Mouse (Mus musculus) limb, embryonic 12.5 days (tissue): ENCODE data around the gene Itgb2l. TPM values are rescaled to one million over a fixed set of nuclear protein-coding genes. Genes with fewer than 3 reads are reported as not detected.
"Not testable (repeated sequence)": the region's sequence is repeated elsewhere in the genome, so short reads cannot be mapped to it uniquely, and the experiment has no call there.

ENCODE experiments used
- ATAC-seq: fragments of 200-750 bp; cut with Nextera tagmentation; 2 replicates; pipeline ENCODE4 v1.8.0; 2017; ENCODE audit warnings: low read depth, moderate TSS enrichment; ENCODE audit not compliant: insufficient number of reproducible peaks, insufficient read depth, low FRiP score, low TSS enrichment
- H3K27ac ChIP-seq: fragments of 300-500 bp; sonication (generic); 2 replicates; pipeline ENCODE4 v1.5.1; 2016; ENCODE audit warnings: mild to moderate bottlenecking, moderate library complexity
- H3K27me3 ChIP-seq: fragments of 300-500 bp; sonication (generic); 2 replicates; pipeline ENCODE4 v1.6.1; 2016; ENCODE audit warnings: mild to moderate bottlenecking, moderate library complexity
- H3K36me3 ChIP-seq: fragments of 300-500 bp; sonication (generic); 2 replicates; pipeline ENCODE4 v1.6.1; 2016; ENCODE audit warnings: mild to moderate bottlenecking, moderate library complexity
- H3K4me1 ChIP-seq: fragments of 300-500 bp; sonication (generic); replicated peaks from 2 replicates; pipeline ENCODE4 v1.6.1; 2016
- H3K4me2 ChIP-seq: fragments of 300-500 bp; sonication (generic); 2 replicates; pipeline ENCODE4 v1.6.1; 2016; ENCODE audit warnings: mild to moderate bottlenecking, moderate library complexity
- H3K4me3 ChIP-seq: fragments of 300-500 bp; sonication (generic); replicated peaks from 2 replicates; pipeline ENCODE4 v1.5.1; 2016; ENCODE audit warnings: mild to moderate bottlenecking
- H3K9ac ChIP-seq: fragments of 300-500 bp; sonication (generic); replicated peaks from 2 replicates; pipeline ENCODE4 v1.6.1; 2016; ENCODE audit warnings: mild to moderate bottlenecking, moderate library complexity
- H3K9me3 ChIP-seq: fragments of 300-500 bp; sonication (generic); 2 replicates; pipeline ENCODE4 v1.6.1; 2016; ENCODE audit warnings: mild to moderate bottlenecking, moderate library complexity
- WGBS: fragments of 180-500 bp; shearing (Covaris S2); methylation state at CpG from one replicate; pipeline ENCODE4 v1.1.7; 2016; 5-methylcytosine and 5-hydroxymethylcytosine counted together
- polyA plus RNA-seq: library from polyadenylated mRNA; unstranded; fragments of >200 nt; fragmentation: Nextera tagmentation; extraction: Ambion mirVana; gene quantifications from 2 replicates; pipeline ENCODE4 v1.2.1, GENCODE M21; 2016

Itgb2l gene
- polyA plus RNA-seq, 1 experiment from 2014 or later, result 0.24 TPM

DNA sequence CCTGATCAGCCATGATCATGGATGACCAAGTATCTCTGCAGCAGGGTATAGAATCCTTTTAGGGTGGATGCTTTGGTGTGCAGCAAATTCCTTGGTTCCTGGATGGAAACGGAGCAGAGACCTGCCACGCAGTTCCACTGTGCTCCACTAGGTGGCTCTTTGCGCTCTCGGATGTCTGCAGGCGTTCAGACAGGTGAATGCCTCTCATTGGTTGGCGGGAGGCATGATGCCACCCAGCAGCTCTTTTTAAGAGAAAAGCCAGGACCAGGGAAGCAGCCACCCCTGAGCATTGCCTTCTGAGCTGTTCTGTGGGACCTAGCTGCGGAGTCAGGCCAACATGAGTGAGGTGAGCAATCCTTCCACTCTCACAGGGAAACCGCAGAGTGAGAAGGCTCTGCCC lies 24.0 kb upstream of the Itgb2l start, which contains the start of gene Pcp4:
TSS of gene Pcp4 (plus strand) at position 162 of the 400 bp plus-strand sequence.
- no peak within 1 kb of the TSS; the same call in 1 of the 2 replicates for H3K4me2 ChIP-seq
- WGBS, result 12% methylated on average over 8 of the region's 8 CpGs
- no peak for ATAC-seq

DNA sequence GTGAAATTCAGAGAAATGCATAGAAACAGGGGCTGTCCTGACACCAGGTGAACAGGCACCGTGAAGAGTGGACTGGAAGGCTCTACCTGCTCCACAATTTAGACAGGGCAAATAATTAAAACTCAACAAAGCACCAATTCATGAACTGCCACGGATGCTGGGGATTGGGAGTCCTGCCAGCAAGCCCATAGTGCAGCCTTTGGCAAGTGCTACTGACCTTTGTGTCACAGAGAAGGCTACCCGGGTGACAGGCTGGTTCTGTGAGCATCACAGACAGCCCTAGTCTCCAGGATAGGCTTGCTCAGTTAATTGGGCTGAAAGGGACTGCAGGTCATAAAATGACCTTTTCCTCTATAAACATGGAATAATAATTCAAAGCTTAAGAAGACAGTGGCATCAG lies 17.4 kb upstream of the Itgb2l start:
- Histone ChIP-seq H3K4me1 (no peaks in the 10 kb centered on the region), H3K4me2 (no peak overlapping the region), H3K27me3 (no peaks in the 10 kb centered on the region; the same call in 1 of the 2 replicates), H3K27ac (no peak overlapping the region), H3K9me3 (no peaks in the 10 kb centered on the region), H3K9ac (no peak overlapping the region), H3K4me3 (no peak overlapping the region), H3K36me3 (no peaks in the 10 kb centered on the region)
- WGBS, result 53% methylated on average over 3 of the region's 3 CpGs
- ATAC-seq, result no peak

More for the DNA sequence above, 24.0 kb upstream of the Itgb2l start, which contains the start of gene Pcp4:
- peaks cover 3% of the 10 kb centered on the region; the same call in 1 of the 2 replicates for H3K27me3 ChIP-seq
- no peak within 1 kb of the TSS for H3K27ac ChIP-seq
- H3K4me1 ChIP-seq, result peaks cover 5% of the 10 kb centered on the region; the same call in 1 of the 2 replicates
- H3K4me3 ChIP-seq, result no peak within 1 kb of the TSS
- no peaks in the 10 kb centered on the region for H3K9me3 ChIP-seq
- H3K36me3 ChIP-seq, result no peaks in the 10 kb centered on the region
- no peak within 1 kb of the TSS for H3K9ac ChIP-seq

DNA sequence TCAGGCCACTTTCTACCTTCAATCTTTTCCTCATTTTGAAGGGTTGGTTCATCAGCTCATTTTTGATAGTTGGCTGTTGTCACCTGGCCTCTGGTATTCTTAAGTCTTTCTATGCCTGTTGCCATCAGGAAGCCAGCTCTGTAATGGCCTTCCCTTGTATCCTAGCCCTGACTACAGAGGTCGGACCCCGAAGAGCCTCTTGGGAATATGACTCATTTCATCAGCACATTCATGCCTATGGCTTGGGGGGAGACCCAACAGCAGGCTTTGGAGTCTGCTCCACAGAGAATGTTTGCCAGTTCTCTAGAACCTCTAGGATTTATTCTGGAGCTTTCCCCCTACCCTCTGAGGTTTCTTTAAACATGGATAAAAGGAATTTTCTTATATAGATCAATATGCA lies 15.9 kb upstream of the Itgb2l start:
- Histone ChIP-seq H3K4me2 (no peak overlapping the region), H3K27ac (no peak overlapping the region), H3K4me3 (no peak overlapping the region), H3K27me3 (no peaks in the 10 kb centered on the region), H3K9me3 (no peaks in the 10 kb centered on the region), H3K36me3 (no peaks in the 10 kb centered on the region), H3K9ac (no peak overlapping the region), H3K4me1 (no peaks in the 10 kb centered on the region)
- no peak for ATAC-seq
- WGBS, result 87% methylated on average over 2 of the region's 2 CpGs

DNA sequence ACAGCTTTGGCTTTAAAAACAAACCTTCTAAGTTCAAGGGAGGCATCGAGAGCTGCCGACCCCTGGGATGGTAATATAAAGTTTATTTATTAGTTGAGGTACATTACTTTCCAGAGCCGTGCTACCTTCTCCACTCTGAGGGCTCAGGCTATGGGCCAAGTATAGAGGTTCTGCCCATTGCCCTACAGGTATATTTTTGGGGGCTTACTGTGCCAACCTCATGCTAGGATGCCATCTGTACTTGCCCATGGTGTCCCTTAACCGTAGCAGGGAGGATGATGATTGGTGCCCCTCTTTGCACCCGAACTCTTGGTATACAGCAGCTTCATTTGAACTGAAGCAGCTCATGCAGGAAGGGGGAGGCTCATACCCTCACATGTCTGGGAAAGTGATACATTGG lies 14.2 kb upstream of the Itgb2l start:
- no peak overlapping the region for H3K27ac ChIP-seq
- no peaks in the 10 kb centered on the region for H3K27me3 ChIP-seq
- H3K4me2 ChIP-seq, result no peak overlapping the region
- H3K9me3 ChIP-seq, result no peaks in the 10 kb centered on the region
- 0 out of 2 replicates have a peak, but pooled peaks cover 4% of the 10 kb centered on the region for H3K4me1 ChIP-seq
- WGBS, result 83% methylated on average over 5 of the region's 5 CpGs
- H3K4me3 ChIP-seq, result no peak overlapping the region
- no peaks in the 10 kb centered on the region for H3K36me3 ChIP-seq
- H3K9ac ChIP-seq, result no peak overlapping the region
- no peak for ATAC-seq

DNA sequence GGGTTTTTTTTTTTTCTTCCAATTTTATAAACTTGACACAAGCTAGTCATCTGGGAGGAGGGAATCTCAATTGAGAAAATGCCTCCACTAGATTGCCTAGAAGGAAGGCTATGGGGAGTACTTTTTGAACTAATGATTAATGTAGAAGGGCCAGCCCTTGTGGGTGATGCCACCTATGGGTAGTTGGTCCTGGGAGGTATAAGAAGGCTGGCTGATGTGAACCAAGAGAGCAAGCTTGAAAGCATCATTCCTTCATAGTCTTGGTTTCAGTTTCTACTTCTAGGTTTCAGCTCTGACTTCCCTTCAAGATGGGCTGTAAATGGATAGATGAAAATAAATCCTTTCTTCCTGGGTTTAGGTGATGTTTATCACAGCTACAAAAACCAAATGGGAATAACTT lies 10.7 kb upstream of the Itgb2l start:
- 0 out of 2 replicates have a peak, but pooled peaks cover 6% of the 10 kb centered on the region for H3K4me1 ChIP-seq
- no peak overlapping the region for H3K4me2 ChIP-seq
- no peak overlapping the region for H3K4me3 ChIP-seq
- no peak for ATAC-seq
- H3K27me3 ChIP-seq, result no peaks in the 10 kb centered on the region
- H3K36me3 ChIP-seq, result no peaks in the 10 kb centered on the region
- no peaks in the 10 kb centered on the region for H3K9me3 ChIP-seq
- no peak overlapping the region for H3K27ac ChIP-seq
- H3K9ac ChIP-seq, result no peak overlapping the region

DNA sequence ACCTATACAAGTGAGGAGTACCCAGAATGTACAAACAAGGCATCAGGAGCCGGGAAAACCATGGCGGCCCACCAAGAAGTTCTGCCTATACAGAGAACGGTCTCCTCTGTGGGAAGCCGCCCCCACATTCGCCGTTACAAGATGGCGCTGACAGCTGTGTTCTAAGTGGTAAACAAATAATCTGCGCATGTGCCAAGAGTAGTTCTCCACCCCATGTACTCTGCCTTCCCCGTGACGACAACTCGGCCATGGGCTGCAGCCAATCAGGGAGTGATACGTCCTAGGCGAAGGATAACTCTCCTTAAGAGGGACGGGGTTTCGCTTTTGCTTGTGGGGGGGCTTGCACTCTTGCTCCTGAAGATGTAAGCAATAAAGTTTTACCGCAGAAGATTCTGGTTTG lies 7.5 kb upstream of the Itgb2l start:
- not testable (repeated sequence) for H3K27me3 ChIP-seq, H3K36me3 ChIP-seq, ATAC-seq, H3K27ac ChIP-seq, H3K9me3 ChIP-seq, H3K9ac ChIP-seq, H3K4me1 ChIP-seq, H3K4me2 ChIP-seq, H3K4me3 ChIP-seq
- 95% methylated on average over 16 of the region's 16 CpGs for WGBS

DNA sequence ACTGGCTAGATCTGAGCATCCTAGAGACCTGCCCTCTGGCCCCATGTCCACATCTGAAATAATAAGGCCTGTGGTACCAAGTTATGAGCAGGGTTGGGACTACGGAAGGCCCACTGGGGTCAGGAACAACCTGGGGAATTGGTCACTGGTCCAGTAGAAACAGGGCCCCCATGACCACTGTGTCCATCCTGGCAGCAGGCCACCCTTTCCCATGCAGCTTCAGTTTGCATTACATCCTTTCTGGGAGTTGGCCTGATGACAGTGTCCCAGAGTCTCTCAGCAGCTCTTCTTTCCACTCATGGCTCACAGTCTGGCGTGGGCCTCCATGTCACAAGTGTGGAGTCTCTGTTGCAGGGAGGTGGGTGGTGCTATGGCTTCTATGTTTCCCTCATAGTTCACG lies 1.6 kb downstream of the Itgb2l start:
- H3K27ac ChIP-seq, result no peak overlapping the region
- ATAC-seq, result no peak
- H3K4me2 ChIP-seq, result no peak overlapping the region
- peaks cover 21% of the 10 kb centered on the region for H3K4me1 ChIP-seq
- no peaks in the 10 kb centered on the region for H3K9me3 ChIP-seq
- H3K4me3 ChIP-seq, result no peak overlapping the region
- H3K36me3 ChIP-seq, result no peaks in the 10 kb centered on the region
- 80% methylated on average over 3 of the region's 3 CpGs for WGBS
- H3K9ac ChIP-seq, result no peak overlapping the region
- no peaks in the 10 kb centered on the region for H3K27me3 ChIP-seq

DNA sequence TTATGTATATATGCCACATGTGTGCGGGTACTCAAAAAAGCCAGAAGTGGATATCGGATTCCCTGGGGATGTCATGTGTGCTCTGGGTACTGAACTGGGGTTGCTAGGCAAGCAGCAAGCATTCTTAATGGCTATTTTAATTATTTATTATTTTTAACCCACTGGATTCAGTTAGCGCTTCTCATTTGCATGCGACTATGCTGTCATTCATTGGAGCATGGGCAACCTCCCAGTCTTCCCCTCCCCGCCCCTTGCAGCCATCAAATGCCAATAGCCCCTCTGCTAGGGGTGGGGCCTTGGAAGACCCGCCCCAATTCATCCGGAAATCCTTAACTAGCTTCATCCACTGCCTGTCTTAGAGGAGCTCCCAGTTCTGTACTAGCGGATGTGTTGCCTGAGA lies 2.5 kb downstream of the Itgb2l start:
- no peak overlapping the region for H3K9ac ChIP-seq
- no peaks in the 10 kb centered on the region for H3K27me3 ChIP-seq
- no peak overlapping the region for H3K4me3 ChIP-seq
- H3K27ac ChIP-seq, result no peak overlapping the region
- peaks cover 21% of the 10 kb centered on the region for H3K4me1 ChIP-seq
- no peak for ATAC-seq
- no peak overlapping the region for H3K4me2 ChIP-seq
- no peaks in the 10 kb centered on the region for H3K9me3 ChIP-seq
- no peaks in the 10 kb centered on the region for H3K36me3 ChIP-seq
- WGBS, result 86% methylated on average over 8 of the region's 8 CpGs

DNA sequence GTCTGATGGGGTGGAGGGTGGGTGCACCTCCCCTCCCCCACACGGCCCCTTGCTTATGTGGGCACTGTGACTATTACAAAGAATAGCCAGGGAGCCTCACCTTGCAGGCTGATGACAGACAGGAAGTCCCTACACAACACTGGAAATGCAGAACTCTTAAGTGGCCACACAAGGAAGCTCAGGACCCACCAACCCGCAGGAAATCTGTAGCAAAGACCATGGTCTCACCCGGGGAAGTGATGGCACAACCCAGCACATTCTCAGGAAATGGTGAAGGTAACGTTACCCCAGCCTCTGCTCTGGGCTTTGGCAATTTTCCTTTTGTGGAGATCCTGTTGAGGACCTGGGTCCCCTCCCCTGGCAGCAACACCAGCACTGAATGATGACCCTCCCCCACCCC lies 3.7 kb downstream of the Itgb2l start:
- H3K9me3 ChIP-seq, result no peaks in the 10 kb centered on the region
- no peak overlapping the region for H3K4me3 ChIP-seq
- H3K4me2 ChIP-seq, result no peak overlapping the region
- peak overlapping the region; percentile 30; the same call in 1 of the 2 replicates for H3K27ac ChIP-seq
- H3K9ac ChIP-seq, result no peak overlapping the region
- no peaks in the 10 kb centered on the region for H3K36me3 ChIP-seq
- WGBS, result 60% methylated on average over 4 of the region's 4 CpGs
- no peaks in the 10 kb centered on the region for H3K27me3 ChIP-seq
- ATAC-seq, result 0 out of 2 replicates have a peak, but pooled peaks have one; percentile 5
- H3K4me1 ChIP-seq, result peaks cover 21% of the 10 kb centered on the region

DNA sequence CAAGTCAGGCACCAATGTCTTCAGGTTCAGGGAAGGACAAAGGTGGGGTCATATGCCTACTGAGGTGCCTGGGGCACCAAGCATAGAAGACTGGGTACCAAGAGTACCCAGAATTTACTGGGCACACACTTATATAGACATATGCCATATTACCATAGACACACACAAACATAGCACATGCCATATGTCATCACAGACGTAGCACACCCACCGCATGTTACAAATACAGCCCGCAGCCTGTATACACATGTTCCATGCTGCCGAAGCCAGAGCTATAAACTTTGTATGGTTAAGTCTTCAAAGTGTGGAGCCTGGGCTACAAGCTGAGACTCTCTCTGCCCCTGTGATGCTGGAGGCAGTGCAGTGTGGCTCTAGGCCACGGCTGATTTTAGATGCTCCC lies 4.5 kb downstream of the Itgb2l start:
- Histone ChIP-seq H3K4me2 (no peak overlapping the region), H3K36me3 (no peaks in the 10 kb centered on the region), H3K9ac (no peak overlapping the region), H3K4me3 (no peak overlapping the region), H3K4me1 (peaks cover 24% of the 10 kb centered on the region), H3K9me3 (no peaks in the 10 kb centered on the region), H3K27ac (no peak overlapping the region), H3K27me3 (no peaks in the 10 kb centered on the region)
- ATAC-seq, result no peak
- 81% methylated on average over 5 of the region's 5 CpGs for WGBS

DNA sequence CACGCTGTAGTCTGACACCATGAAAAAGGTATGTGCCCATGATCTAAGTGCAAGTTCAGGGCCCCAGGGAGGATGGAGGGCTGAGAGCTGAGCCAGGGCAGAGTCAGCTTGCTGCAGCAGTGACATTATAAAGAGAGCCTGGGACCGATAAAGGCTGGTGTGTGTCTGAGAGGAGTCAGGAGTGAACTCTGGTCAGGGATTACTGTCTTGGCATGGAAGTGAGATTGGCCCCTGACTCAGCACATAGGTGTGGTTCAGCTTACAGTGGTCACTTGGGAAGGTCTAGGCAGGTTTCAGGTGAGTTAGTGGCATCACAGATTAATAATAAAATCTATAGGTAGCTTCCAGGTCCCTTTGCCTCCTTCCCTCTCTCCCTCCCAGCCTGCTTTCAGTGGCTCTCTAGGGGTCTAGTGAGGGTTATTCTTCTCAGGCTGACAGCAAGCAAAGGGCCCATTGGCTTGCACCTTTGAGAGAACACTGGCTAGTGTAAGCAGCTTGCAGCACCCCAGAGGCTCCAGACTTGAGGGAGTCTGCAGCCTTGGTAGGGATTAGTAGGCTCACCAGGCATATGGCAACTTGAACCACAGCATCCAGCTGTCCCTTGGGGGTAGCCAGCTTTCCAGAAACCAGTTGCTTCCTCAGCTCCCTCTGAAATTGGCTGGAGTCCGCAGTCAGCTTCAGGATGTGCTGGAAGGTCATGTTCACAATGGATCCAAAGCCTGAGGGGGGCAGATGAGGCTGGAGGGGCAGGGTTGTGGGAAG lies 9.2 kb downstream of the Itgb2l start:
- no peak for ATAC-seq
- Histone ChIP-seq H3K9ac (no peak overlapping the region), H3K36me3 (no peaks in the 10 kb centered on the region), H3K9me3 (no peaks in the 10 kb centered on the region), H3K4me3 (no peak overlapping the region), H3K27ac (no peak overlapping the region), H3K4me2 (no peak overlapping the region), H3K27me3 (0 out of 2 replicates have a peak, but pooled peaks cover 13% of the 10 kb centered on the region), H3K4me1 (peaks cover 12% of the 10 kb centered on the region)
- 78% methylated on average over 3 of the region's 3 CpGs for WGBS

DNA sequence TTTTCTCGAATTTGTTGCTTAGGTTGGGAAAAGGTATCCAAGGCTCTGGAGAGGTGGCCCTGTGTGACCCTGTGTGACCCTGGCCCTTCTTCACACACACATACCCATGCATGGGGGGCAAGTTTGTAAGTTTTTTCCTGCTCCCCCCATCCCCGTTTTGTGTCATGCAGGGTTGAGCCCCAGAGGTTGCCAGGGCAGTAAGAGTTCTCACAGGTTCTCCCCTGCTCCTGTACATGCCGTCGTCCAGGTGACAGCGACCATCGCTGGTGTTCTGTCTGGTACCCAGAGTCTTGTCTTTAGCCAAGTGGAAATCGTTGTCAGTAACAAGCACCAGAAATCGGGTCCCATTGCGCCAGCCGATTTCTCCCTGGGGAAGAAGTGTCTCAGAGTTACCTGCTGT lies 10.2 kb downstream of the Itgb2l start:
- Histone ChIP-seq H3K27me3 (0 out of 2 replicates have a peak, but pooled peaks cover 18% of the 10 kb centered on the region), H3K4me2 (no peak overlapping the region)
- WGBS, result 84% methylated on average over 10 of the region's 10 CpGs

More for the DNA sequence above, 10.2 kb downstream of the Itgb2l start:
- H3K9ac ChIP-seq, result no peak overlapping the region
- no peak overlapping the region for H3K27ac ChIP-seq
- no peaks in the 10 kb centered on the region for H3K36me3 ChIP-seq
- no peak for ATAC-seq
- H3K4me3 ChIP-seq, result no peak overlapping the region
- no peaks in the 10 kb centered on the region for H3K9me3 ChIP-seq
- H3K4me1 ChIP-seq, result peaks cover 12% of the 10 kb centered on the region
